Mouse (Mus musculus) ES-Bruce4 (cell line): ENCODE results near the gene Slc16a9. TPM values are rescaled to one million over a fixed set of nuclear protein-coding genes. Genes with fewer than 3 reads are reported as not detected.
"Not testable (repeated sequence)": the region's sequence is repeated elsewhere in the genome, so short reads cannot be mapped to it uniquely, and the experiment has no call there.

Experiments
- H3K27ac ChIP-seq: 2 replicates; pipeline ENCODE4 v1.5.1; 2012; ENCODE audit warnings: low read length, inconsistent platforms; ENCODE audit not compliant: insufficient read depth
- H3K27me3 ChIP-seq: 2 replicates; pipeline ENCODE4 v1.6.1; 2012; ENCODE audit warnings: mild to moderate bottlenecking, low read length, inconsistent platforms; ENCODE audit not compliant: control insufficient read depth, poor library complexity, insufficient read depth, severe bottlenecking
- H3K36me3 ChIP-seq: 2 replicates; pipeline ENCODE4 v1.6.1; 2012; ENCODE audit warnings: inconsistent platforms, mild to moderate bottlenecking, low read length, moderate library complexity; ENCODE audit not compliant: control insufficient read depth, poor library complexity, insufficient read depth, severe bottlenecking
- H3K4me1 ChIP-seq: one replicate; pipeline ENCODE4 v1.8.1; 2011; ENCODE audit warnings: low read length; ENCODE audit not compliant: control insufficient read depth, insufficient read depth
- H3K4me3 ChIP-seq: 2 replicates; pipeline ENCODE4 v1.5.1; 2011; ENCODE audit warnings: low read depth, mild to moderate bottlenecking, low read length
- H3K9ac ChIP-seq: 2 replicates; pipeline ENCODE4 v1.6.1; 2012; ENCODE audit warnings: low read depth, mild to moderate bottlenecking, inconsistent platforms; ENCODE audit not compliant: poor library complexity, severe bottlenecking
- H3K9me3 ChIP-seq: replicated peaks from 2 replicates; pipeline ENCODE4 v1.6.1; 2012; ENCODE audit warnings: mild to moderate bottlenecking, low read length, inconsistent platforms; ENCODE audit not compliant: control insufficient read depth, poor library complexity, insufficient read depth, severe bottlenecking
- CTCF ChIP-seq: IDR thresholded peaks from one replicate; pipeline ENCODE4 v1.8.1; 2011; ENCODE audit warnings: low read depth, low read length
- EP300 ChIP-seq: IDR thresholded peaks from 2 replicates; pipeline ENCODE4 v1.6.1; 2011; ENCODE audit warnings: low read depth, low read length; ENCODE audit not compliant: insufficient read depth
- POLR2A ChIP-seq: IDR thresholded peaks from one replicate; pipeline ENCODE4 v1.8.1; 2011; ENCODE audit warnings: low read length; ENCODE audit not compliant: insufficient read depth
- polyA plus RNA-seq: library from polyadenylated mRNA; stranded (reverse); fragments of >200 nt; gene quantifications from 2 replicates; pipeline ENCODE4 v1.2.4, GENCODE M21; 2011; ENCODE audit warnings: low read depth; ENCODE audit not compliant: missing spikeins, insufficient read depth, insufficient read length

Slc16a9 gene
- polyA plus RNA-seq, 1 experiment: 5.2 TPM

DNA sequence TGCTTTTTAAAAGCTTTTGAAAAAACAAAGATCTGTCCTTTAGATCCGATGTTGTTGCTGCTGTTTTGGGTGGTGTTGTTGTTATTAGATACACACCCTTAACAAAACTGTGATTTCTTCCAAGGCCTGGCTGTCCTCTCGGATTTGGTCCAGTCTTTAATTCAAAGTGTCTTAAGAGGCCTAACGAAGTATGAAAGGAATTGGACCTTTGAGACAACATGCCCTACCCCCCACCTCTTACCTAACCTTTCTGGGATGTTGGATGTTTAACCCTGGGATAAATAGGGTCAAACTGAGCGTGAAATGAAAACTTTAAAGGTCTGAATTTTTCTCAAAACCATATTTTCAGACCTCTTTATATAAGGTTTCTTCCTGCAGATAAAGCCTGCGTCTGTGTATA, 23.9 kb upstream of the Slc16a9 start:
- no peaks in the 10 kb centered on the region for H3K36me3 ChIP-seq
- no peaks in the 10 kb centered on the region for H3K9me3 ChIP-seq

DNA sequence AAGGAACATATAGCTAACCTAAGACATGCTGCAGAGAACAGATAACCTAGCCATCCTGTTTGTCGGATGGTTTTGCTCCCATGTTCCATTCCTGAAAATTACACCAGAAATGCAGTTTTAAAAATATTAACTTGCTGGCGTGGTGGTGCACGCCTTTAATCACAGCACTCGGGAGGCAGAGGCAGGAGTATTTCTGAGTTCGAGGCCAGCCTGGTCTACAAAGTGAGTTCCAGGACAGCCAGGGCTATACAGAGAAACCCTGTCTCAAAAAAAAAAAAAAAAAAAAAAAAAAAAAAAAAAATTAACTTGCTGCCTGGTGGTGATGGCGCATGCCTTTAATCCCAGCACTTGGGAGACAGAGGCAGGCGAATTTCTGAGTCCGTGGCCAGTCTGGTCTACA, 22.7 kb upstream of the Slc16a9 start:
- not testable (repeated sequence) for H3K27me3 ChIP-seq, H3K4me3 ChIP-seq, H3K27ac ChIP-seq, H3K9me3 ChIP-seq, H3K36me3 ChIP-seq, H3K4me1 ChIP-seq, H3K9ac ChIP-seq

More for the DNA sequence above, 23.9 kb upstream of the Slc16a9 start:
- TF ChIP-seq CTCF (no peak), POLR2A (no peak), EP300 (no peak)
- Histone ChIP-seq H3K4me1 (no peaks in the 10 kb centered on the region), H3K9ac (no peak overlapping the region), H3K27ac (no peak overlapping the region), H3K27me3 (no peaks in the 10 kb centered on the region), H3K4me3 (no peak overlapping the region)

DNA sequence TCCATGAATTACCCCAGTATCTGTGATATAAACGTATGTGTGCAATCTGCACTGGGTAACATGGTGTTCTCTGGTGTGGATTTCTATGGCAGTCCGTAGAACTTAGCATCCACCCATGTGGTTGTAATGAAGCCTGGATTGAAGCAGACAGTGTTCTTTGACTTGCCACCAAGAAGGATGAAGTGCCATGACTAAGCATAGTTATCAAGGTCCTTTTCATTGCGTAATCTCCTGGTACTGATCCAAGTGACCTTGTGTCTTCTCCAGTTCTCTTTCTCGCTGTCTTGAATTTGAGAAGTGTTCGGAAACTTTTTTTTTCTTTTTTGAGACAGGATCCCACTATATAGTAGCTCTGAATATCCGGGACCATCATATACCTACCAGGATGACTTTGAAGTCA, 20.3 kb upstream of the Slc16a9 start:
- Histone ChIP-seq H3K9ac (no peak overlapping the region), H3K4me3 (no peak overlapping the region), H3K36me3 (no peaks in the 10 kb centered on the region), H3K27ac (no peak overlapping the region), H3K9me3 (no peaks in the 10 kb centered on the region), H3K4me1 (no peaks in the 10 kb centered on the region), H3K27me3 (no peaks in the 10 kb centered on the region)
- TF ChIP-seq CTCF (no peak), EP300 (no peak), POLR2A (no peak)

- Histone ChIP-seq H3K4me1 (no peaks in the 10 kb centered on the region), H3K4me3 (no peak overlapping the region)
- TF ChIP-seq CTCF: no peak
- TF ChIP-seq POLR2A: no peak
- no peak for TF ChIP-seq EP300
These were observed 19.1 kb upstream of the Slc16a9 start for GRCm38 (mm10) chr10:70225760-70226159.

GRCm38 (mm10) chr10:70226608-70227007, 18.3 kb upstream of the Slc16a9 start:
- no peaks in the 10 kb centered on the region for H3K36me3 ChIP-seq
- no peaks in the 10 kb centered on the region for H3K27me3 ChIP-seq
- no peaks in the 10 kb centered on the region for H3K4me1 ChIP-seq
- H3K9ac ChIP-seq: no peak overlapping the region
- TF ChIP-seq CTCF (no peak), POLR2A (no peak), EP300 (no peak)
- no peak overlapping the region for H3K27ac ChIP-seq
- no peaks in the 10 kb centered on the region for H3K9me3 ChIP-seq
- no peak overlapping the region for H3K4me3 ChIP-seq

More at GRCm38 (mm10) chr10:70225760-70226159, 19.1 kb upstream of the Slc16a9 start:
- no peak overlapping the region for H3K27ac ChIP-seq
- H3K27me3 ChIP-seq: no peaks in the 10 kb centered on the region
- H3K9ac ChIP-seq: no peak overlapping the region
- no peaks in the 10 kb centered on the region for H3K36me3 ChIP-seq
- H3K9me3 ChIP-seq: no peaks in the 10 kb centered on the region

GRCm38 (mm10) chr10:70230352-70230751, 14.5 kb upstream of the Slc16a9 start:
- Histone ChIP-seq H3K9me3 (no peaks in the 10 kb centered on the region), H3K36me3 (no peaks in the 10 kb centered on the region), H3K4me1 (no peaks in the 10 kb centered on the region), H3K9ac (no peak overlapping the region), H3K27ac (no peak overlapping the region), H3K27me3 (no peaks in the 10 kb centered on the region), H3K4me3 (no peak overlapping the region)
- TF ChIP-seq EP300 (no peak), CTCF (no peak), POLR2A (no peak)
